Mouse (Mus musculus): Measurements from ENCODE around the gene Cdc42ep1.
"Not testable (repeated sequence)": the region's sequence is repeated elsewhere in the genome, so short reads cannot be mapped to it uniquely, and the experiment has no call there.

Cdc42ep1 gene

GRCm38 (mm10) chr15:78830742-78831719, 11.4 kb upstream of the Cdc42ep1 start:
- DNase-seq: no peak

GRCm38 (mm10) chr15:78831720-78832657, 10.4 kb upstream of the Cdc42ep1 start:
- no peak for DNase-seq

GRCm38 (mm10) chr15:78832701-78833123, 9.7 kb upstream of the Cdc42ep1 start:
- DNase-seq: peak; percentile 62

GRCm38 (mm10) chr15:78833582-78833981, 8.8 kb upstream of the Cdc42ep1 start:
- no peak for DNase-seq

GRCm38 (mm10) chr15:78834233-78835005, 8.0 kb upstream of the Cdc42ep1 start:
- no peak for DNase-seq

GRCm38 (mm10) chr15:78835200-78836085, 7.0 kb upstream of the Cdc42ep1 start:
- DNase-seq: no peak

GRCm38 (mm10) chr15:78836086-78836621, 6.3 kb upstream of the Cdc42ep1 start:
- DNase-seq: no peak

- DNase-seq: no peak
Measured at GRCm38 (mm10) chr15:78839744-78840143, 2.7 kb upstream of the Cdc42ep1 start.

- DNase-seq: no peak
Measured at GRCm38 (mm10) chr15:78840241-78840640, 2.2 kb upstream of the Cdc42ep1 start.

- no peak for DNase-seq
Measured at GRCm38 (mm10) chr15:78840751-78841150, 1.7 kb upstream of the Cdc42ep1 start.

GRCm38 (mm10) chr15:78841161-78841790, 1.1 kb upstream of the Cdc42ep1 start:
- no peak for DNase-seq

- no peak for DNase-seq
Measured at GRCm38 (mm10) chr15:78843581-78844469, 1.4 kb downstream of the Cdc42ep1 start.

- no peak for DNase-seq
Measured at GRCm38 (mm10) chr15:78844791-78845190, 2.4 kb downstream of the Cdc42ep1 start.

GRCm38 (mm10) chr15:78845321-78845720, 2.9 kb downstream of the Cdc42ep1 start:
- no peak for DNase-seq

- DNase-seq: no peak
Measured at GRCm38 (mm10) chr15:78845867-78846266, 3.4 kb downstream of the Cdc42ep1 start.

GRCm38 (mm10) chr15:78846352-78846751, 3.9 kb downstream of the Cdc42ep1 start:
- DNase-seq: no peak

- DNase-seq: not testable (repeated sequence)
Measured at GRCm38 (mm10) chr15:78846805-78847204, 4.4 kb downstream of the Cdc42ep1 start.

GRCm38 (mm10) chr15:78848467-78848866, 6.0 kb downstream of the Cdc42ep1 start:
- peak; percentile 70 for DNase-seq

GRCm38 (mm10) chr15:78849485-78849884, 7.1 kb downstream of the Cdc42ep1 start:
- no peak for DNase-seq
